Mouse (Mus musculus) mesoderm, embryonic 11.5 days (tissue): ENCODE data around the gene Tbc1d10b.

Source experiments
- DNase-seq: peaks from one replicate; pipeline ENCODE4 v3.0.0-alpha.2; 2012; ENCODE audit warnings: low read depth, low spot score

The Tbc1d10b gene

DNA sequence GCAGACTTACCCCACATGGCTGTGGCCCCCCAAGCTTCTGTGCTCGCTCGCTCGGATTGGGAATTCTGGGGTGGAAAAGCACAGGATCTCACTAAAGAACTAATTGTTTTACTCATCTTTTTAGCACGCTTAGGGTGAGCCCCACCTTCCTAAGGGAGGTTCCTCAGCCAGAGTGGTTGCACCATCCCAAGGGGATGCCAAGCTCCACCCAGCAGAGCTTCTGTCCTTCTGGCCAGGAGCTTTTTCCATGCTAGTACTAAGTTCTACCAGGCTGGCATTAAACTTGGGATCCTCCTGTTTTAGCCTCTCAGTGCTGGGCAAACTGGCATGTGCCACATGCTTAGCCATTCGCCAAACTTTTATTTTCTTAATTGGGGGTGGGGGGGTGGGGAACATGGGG is 45.7 kb downstream of the Tbc1d10b start:
- DNase-seq: no peak

DNA sequence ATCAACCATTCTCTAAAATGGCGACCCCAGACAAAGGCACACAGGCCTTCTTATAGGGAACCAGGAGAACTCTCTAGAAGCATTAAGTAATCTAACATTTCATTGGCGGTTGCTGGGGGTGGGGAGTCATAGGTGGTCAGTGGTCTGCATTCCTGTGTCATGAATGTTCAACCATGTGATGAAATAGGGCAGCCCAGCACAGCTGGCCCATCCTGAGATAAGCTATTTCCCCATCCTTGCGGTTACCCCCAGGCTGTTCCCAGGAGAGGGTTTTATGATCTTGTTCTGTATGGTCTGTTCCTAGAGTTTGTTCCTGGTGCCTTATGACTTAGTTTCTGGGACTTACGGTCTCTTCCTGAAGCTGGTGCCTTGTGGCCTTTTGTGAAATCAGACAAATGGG is 50.7 kb downstream of the Tbc1d10b start:
- no peak for DNase-seq

DNA sequence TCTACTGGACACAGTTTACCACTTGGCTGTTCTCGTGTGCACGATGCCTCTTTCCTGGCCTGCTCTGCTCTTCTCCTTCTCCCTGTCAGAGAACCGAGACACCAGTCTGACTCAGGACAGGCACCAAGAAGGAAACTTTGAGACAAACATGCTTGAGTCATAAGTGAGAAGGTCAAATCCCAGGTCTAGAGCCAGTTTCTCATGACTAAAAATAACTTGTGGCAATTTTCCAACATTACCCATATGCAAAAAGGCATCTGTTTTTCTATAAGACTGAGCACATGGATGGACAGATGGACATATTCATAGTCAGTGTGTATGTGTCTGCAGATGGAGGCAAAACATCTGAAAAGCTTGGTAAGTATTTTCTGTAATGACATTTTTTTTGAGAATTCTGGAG is 54.8 kb downstream of the Tbc1d10b start:
- DNase-seq: no peak

DNA sequence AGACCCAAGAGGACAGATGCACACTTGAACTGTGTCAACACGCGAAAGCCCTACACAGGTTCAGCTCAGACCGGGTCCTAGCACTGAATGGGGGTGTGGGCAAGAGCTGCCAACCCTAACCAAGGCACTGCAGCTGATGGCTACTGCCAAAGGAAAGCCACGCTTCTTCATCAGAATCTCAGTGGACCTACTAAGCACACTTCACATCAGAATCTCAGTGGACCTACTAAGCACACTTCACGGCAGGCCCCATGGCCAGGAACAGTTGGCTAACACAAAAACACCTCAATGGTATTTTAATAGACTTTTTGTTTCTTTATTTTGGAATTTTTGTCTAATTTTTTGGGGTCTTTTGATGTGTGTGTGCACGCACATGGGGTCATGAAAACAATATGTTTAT is 55.8 kb downstream of the Tbc1d10b start:
- DNase-seq: no peak

DNA sequence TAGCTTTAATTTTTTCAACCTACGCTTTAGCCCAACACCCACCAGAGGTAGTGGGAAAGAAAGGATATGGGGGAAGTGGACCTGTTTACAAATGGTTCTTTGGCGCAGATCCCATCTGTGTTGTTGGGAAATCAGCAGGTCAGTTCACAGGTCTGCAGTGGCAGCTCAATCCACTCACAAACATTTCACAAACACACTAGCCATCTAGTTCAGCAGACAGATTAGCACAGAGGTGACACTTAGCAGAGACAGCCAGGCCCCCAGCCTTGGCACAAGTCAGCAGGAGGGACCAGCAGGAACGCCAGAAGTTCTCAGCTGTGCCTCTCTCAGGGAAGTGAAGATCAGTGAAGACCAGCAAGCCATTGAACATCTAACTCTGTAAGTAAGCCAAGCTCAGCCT is 60.4 kb downstream of the Tbc1d10b start:
- DNase-seq: no peak
